Comparison of ENCODE assay signal across 21 mouse cellular contexts in the genomic region with DNA sequence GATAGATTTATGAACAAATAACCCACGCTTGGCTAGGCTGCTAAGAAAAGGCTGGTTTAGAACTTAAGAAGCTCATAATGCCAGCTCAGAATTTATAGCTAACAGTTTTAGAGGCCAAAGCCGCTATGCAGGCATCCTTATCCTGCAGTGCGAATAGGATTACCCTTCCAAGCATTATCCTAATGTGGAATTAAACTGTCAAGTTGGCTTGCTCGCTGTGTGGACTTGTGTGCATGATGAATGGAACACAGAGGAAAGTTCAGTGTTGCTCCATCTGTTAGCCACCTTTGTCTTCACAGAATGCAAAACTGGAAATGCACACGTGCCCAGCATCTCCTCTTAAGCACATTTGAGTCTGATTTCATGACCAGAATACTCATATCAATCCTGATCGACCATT.
DNase-seq lines count a peak whose midpoint lies in the region; ATAC-seq and TF ChIP-seq lines count a peak whose summit lies in the region.
"Had no signal": no experiment of that assay in that cellular context is flagged by ENCODE, and none has a peak within 500 bp of the region (broad histone marks: within the 10 kb centered on the region; RNA-seq: fewer than 3 reads in every experiment).

No protein-coding gene starts in this region.

- H3K9me3 ChIP-seq in midbrain, embryonic 11.5 days (ENCODE audit: control insufficient read depth, low read length) = no peaks in the 10 kb centered on the region
- H3K9me3 ChIP-seq in midbrain, embryonic 15.5 days = no peaks in the 10 kb centered on the region
- no peaks in the 10 kb centered on the region for H3K9me3 ChIP-seq in midbrain, postnatal 0 days (ENCODE audit: low read length)
- H3K9me3 ChIP-seq in intestine, embryonic 15.5 days = no peaks in the 10 kb centered on the region
- H3K9me3 ChIP-seq: forebrain, embryonic 12.5 days; hindbrain, embryonic 15.5 days had no signal

- no peaks in the 10 kb centered on the region for H3K36me3 ChIP-seq in midbrain, embryonic 11.5 days (ENCODE audit: control insufficient read depth, insufficient read depth, low read length)
- H3K36me3 ChIP-seq in midbrain, embryonic 15.5 days (replicated peaks) = no peaks in the 10 kb centered on the region
- no peaks in the 10 kb centered on the region for H3K36me3 ChIP-seq in midbrain, postnatal 0 days (ENCODE audit: insufficient read depth, low read length)
- H3K36me3 ChIP-seq in intestine, embryonic 15.5 days = no peaks in the 10 kb centered on the region
- no peaks in the 10 kb centered on the region for H3K36me3 ChIP-seq in thymus, adult 2 months (ENCODE audit: control insufficient read depth, insufficient read depth, low read length)
- H3K36me3 ChIP-seq: forebrain, embryonic 12.5 days; hindbrain, embryonic 15.5 days had no signal

- DNase-seq in embryo, embryonic 10 days (ENCODE audit: low spot score) = peak; percentile 20
- no peak for DNase-seq in embryo, embryonic 9.5 days (ENCODE audit: extremely low spot score)
- peak; percentile 87 for DNase-seq in midbrain, embryonic 11.5 days (ENCODE audit: low spot score, missing footprints)
- peak; percentile 76 for DNase-seq in brain, embryonic 14.5 days (ENCODE audit: low read depth)
- peak; percentile 20 for DNase-seq in midbrain, postnatal 0 days (ENCODE audit: low spot score)
- no peak for DNase-seq in thymus, adult 2 months
- DNase-seq: adrenal gland, adult 8-10 months; cerebellum, adult 2 months; cerebellum, postnatal 25 days; gastrocnemius, postnatal 14 days; kidney, postnatal 25 days; lung, postnatal 4 days; right cerebral cortex, postnatal 14 days had no signal

- no peaks in the 10 kb centered on the region; the same call in 1 of the 2 replicates for H3K27me3 ChIP-seq in midbrain, embryonic 11.5 days (ENCODE audit: control insufficient read depth, insufficient read depth, low read length)
- no peaks in the 10 kb centered on the region; the same call in 1 of the 2 replicates for H3K27me3 ChIP-seq in midbrain, embryonic 15.5 days (replicated peaks)
- no peaks in the 10 kb centered on the region for H3K27me3 ChIP-seq in midbrain, postnatal 0 days (ENCODE audit: insufficient read depth, low read length)
- no peaks in the 10 kb centered on the region for H3K27me3 ChIP-seq in intestine, embryonic 15.5 days (replicated peaks)
- no peaks in the 10 kb centered on the region for H3K27me3 ChIP-seq in thymus, adult 2 months (ENCODE audit: control insufficient read depth, insufficient read depth, low read length)
- H3K27me3 ChIP-seq: forebrain, embryonic 12.5 days; hindbrain, embryonic 15.5 days had no signal

- TF ChIP-seq POLR2A in brain, embryonic 14.5 days (IDR thresholded peaks at IDR 0.05; ENCODE audit: borderline replicate concordance, extremely low read depth, insufficient read depth, insufficient read length, poor library complexity, severe bottlenecking) = no peak
- no peak for TF ChIP-seq POLR2A in thymus, adult 2 months (IDR thresholded peaks at IDR 0.05; ENCODE audit: control insufficient read depth, extremely low read depth, insufficient read depth, low read length, poor library complexity)

- TF ChIP-seq CTCF in brain, embryonic 14.5 days (IDR thresholded peaks at IDR 0.05; ENCODE audit: borderline replicate concordance, extremely low read depth, insufficient read depth, insufficient read length) = no peak
- TF ChIP-seq CTCF in midbrain, postnatal 0 days (IDR thresholded peaks at IDR 0.05) = no peak
- no peak for TF ChIP-seq CTCF in thymus, adult 2 months (IDR thresholded peaks at IDR 0.05; ENCODE audit: borderline replicate concordance, control insufficient read depth, extremely low read depth, insufficient read depth, low read length, poor library complexity)

- no peak overlapping the region for H3K4me3 ChIP-seq in midbrain, embryonic 11.5 days (ENCODE audit: low read depth, low read length)
- no peak overlapping the region for H3K4me3 ChIP-seq in midbrain, embryonic 15.5 days
- H3K4me3 ChIP-seq in midbrain, postnatal 0 days (ENCODE audit: low read depth, low read length) = no peak overlapping the region
- H3K4me3 ChIP-seq in intestine, embryonic 15.5 days (replicated peaks) = no peak overlapping the region
- H3K4me3 ChIP-seq in thymus, adult 2 months (ENCODE audit: control insufficient read depth, insufficient read depth, low read length) = no peak overlapping the region
- H3K4me3 ChIP-seq: forebrain, embryonic 12.5 days; hindbrain, embryonic 15.5 days; layer of hippocampus, adult 2 months had no signal

- 30% methylated on average over 6 of the region's 6 CpGs for WGBS in midbrain, embryonic 11.5 days
- WGBS in midbrain, embryonic 15.5 days = 24% methylated on average over 6 of the region's 6 CpGs
- 22% methylated on average over 6 of the region's 6 CpGs for WGBS in midbrain, postnatal 0 days
- 57% methylated on average over 6 of the region's 6 CpGs for WGBS in intestine, embryonic 15.5 days
- 77% methylated on average over 6 of the region's 6 CpGs for WGBS in thymus, adult 2 months

- no peak overlapping the region for H3K4me2 ChIP-seq in midbrain, embryonic 11.5 days
- H3K4me2 ChIP-seq in midbrain, embryonic 15.5 days = no peak overlapping the region
- H3K4me2 ChIP-seq in midbrain, postnatal 0 days (ENCODE audit: low read depth, low read length, poor library complexity, severe bottlenecking) = no peak overlapping the region
- H3K4me2 ChIP-seq in intestine, embryonic 15.5 days (replicated peaks) = no peak overlapping the region
- H3K4me2 ChIP-seq: forebrain, embryonic 12.5 days; hindbrain, embryonic 15.5 days had no signal

- no peak overlapping the region for H3K27ac ChIP-seq in midbrain, embryonic 11.5 days (ENCODE audit: low read depth, low read length)
- H3K27ac ChIP-seq in midbrain, embryonic 15.5 days = no peak overlapping the region
- no peak overlapping the region for H3K27ac ChIP-seq in midbrain, postnatal 0 days (ENCODE audit: low read depth, low read length)
- H3K27ac ChIP-seq in intestine, embryonic 15.5 days = no peak overlapping the region
- no peak overlapping the region for H3K27ac ChIP-seq in thymus, adult 2 months (ENCODE audit: control insufficient read depth, insufficient read depth, low read length)
- H3K27ac ChIP-seq: forebrain, embryonic 12.5 days; hindbrain, embryonic 15.5 days; layer of hippocampus, adult 2 months; stomach, postnatal 0 days had no signal

- H3K4me1 ChIP-seq in midbrain, embryonic 11.5 days (ENCODE audit: control insufficient read depth, insufficient read depth, low read length) = no peaks in the 10 kb centered on the region
- no peaks in the 10 kb centered on the region for H3K4me1 ChIP-seq in midbrain, embryonic 15.5 days
- H3K4me1 ChIP-seq in midbrain, postnatal 0 days (ENCODE audit: insufficient read depth, low read length) = no peaks in the 10 kb centered on the region
- H3K4me1 ChIP-seq in intestine, embryonic 15.5 days (replicated peaks) = no peaks in the 10 kb centered on the region
- no peaks in the 10 kb centered on the region for H3K4me1 ChIP-seq in thymus, adult 2 months (replicated peaks; ENCODE audit: control insufficient read depth, insufficient read depth, low read length)
- H3K4me1 ChIP-seq: forebrain, embryonic 12.5 days; hindbrain, embryonic 15.5 days had no signal

- ATAC-seq in midbrain, embryonic 11.5 days (ENCODE audit: low FRiP score) = peak; percentile 88
- ATAC-seq in midbrain, embryonic 15.5 days (replicated peaks) = no peak
- no peak for ATAC-seq in midbrain, postnatal 0 days (ENCODE audit: low FRiP score)
- no peak for ATAC-seq in intestine, embryonic 15.5 days
- ATAC-seq: activated CD4-positive, CD25-positive, alpha-beta regulatory T cell, adult 4 months; intestine, embryonic 16.5 days had no signal

- no peak overlapping the region for H3K9ac ChIP-seq in midbrain, embryonic 11.5 days (ENCODE audit: low read length)
- no peak overlapping the region for H3K9ac ChIP-seq in midbrain, embryonic 15.5 days
- no peak overlapping the region for H3K9ac ChIP-seq in midbrain, postnatal 0 days (replicated peaks; ENCODE audit: low read length, poor library complexity, severe bottlenecking)
- no peak overlapping the region for H3K9ac ChIP-seq in intestine, embryonic 15.5 days
- H3K9ac ChIP-seq: forebrain, embryonic 12.5 days; hindbrain, embryonic 15.5 days had no signal

Comparison
In these comparisons a context has a peak if more than half of its experiments do, and no peak if none do; other contexts are left out.
1. DNase-seq: peak in embryo, embryonic 10 days (single experiment), midbrain, embryonic 11.5 days (single experiment), brain, embryonic 14.5 days (single experiment) and midbrain, postnatal 0 days (single experiment); none in embryo, embryonic 9.5 days (single experiment) and thymus, adult 2 months (single experiment).